Mouse (Mus musculus) embryonic facial prominence, embryonic 15.5 days (tissue): ENCODE measurements around the gene Crx. TPM values are rescaled to one million over a fixed set of nuclear protein-coding genes. Genes with fewer than 3 reads are reported as not detected.
"Not testable (repeated sequence)": the region's sequence is repeated elsewhere in the genome, so short reads cannot be mapped to it uniquely, and the experiment has no call there.

Source experiments
- ATAC-seq: fragments of 200-750 bp; cut with Nextera tagmentation; 2 replicates; pipeline ENCODE4 v1.8.0; 2017; ENCODE audit warnings: low read depth, moderate TSS enrichment; ENCODE audit not compliant: insufficient number of reproducible peaks, low FRiP score, low TSS enrichment
- H3K27ac ChIP-seq: fragments of 300-500 bp; sonication (generic); replicated peaks from 2 replicates; pipeline ENCODE4 v1.5.1; 2015; ENCODE audit warnings: mild to moderate bottlenecking, inconsistent platforms
- H3K27me3 ChIP-seq: fragments of 300-500 bp; sonication (generic); 2 replicates; pipeline ENCODE4 v1.6.1; 2015; ENCODE audit warnings: inconsistent platforms
- H3K36me3 ChIP-seq: fragments of 300-500 bp; sonication (generic); 2 replicates; pipeline ENCODE4 v1.6.1; 2015; ENCODE audit warnings: mild to moderate bottlenecking, inconsistent platforms
- H3K4me1 ChIP-seq: fragments of 300-500 bp; sonication (generic); 2 replicates; pipeline ENCODE4 v1.6.1; 2015; ENCODE audit warnings: inconsistent platforms
- H3K4me2 ChIP-seq: fragments of 300-500 bp; sonication (generic); replicated peaks from 2 replicates; pipeline ENCODE4 v1.6.1; 2015; ENCODE audit warnings: mild to moderate bottlenecking, inconsistent platforms
- H3K4me3 ChIP-seq: fragments of 300-500 bp; sonication (generic); replicated peaks from 2 replicates; pipeline ENCODE4 v1.5.1; 2015; ENCODE audit warnings: mild to moderate bottlenecking, inconsistent platforms
- H3K9ac ChIP-seq: fragments of 300-500 bp; sonication (generic); 2 replicates; pipeline ENCODE4 v1.6.1; 2015; ENCODE audit warnings: inconsistent platforms
- H3K9me3 ChIP-seq: fragments of 300-500 bp; sonication (generic); replicated peaks from 2 replicates; pipeline ENCODE4 v1.6.1; 2016; ENCODE audit warnings: inconsistent platforms
- WGBS: fragments of 180-500 bp; shearing (Covaris S2); methylation state at CpG from one replicate; pipeline ENCODE4 v1.1.7; 2015; 5-methylcytosine and 5-hydroxymethylcytosine counted together
- polyA plus RNA-seq: library from polyadenylated mRNA; unstranded; fragments of >200 nt; fragmentation: Nextera tagmentation; extraction: Ambion mirVana; gene quantifications from 2 replicates; pipeline ENCODE4 v1.2.1, GENCODE M21; 2015

The Crx gene
- 0.07 TPM in 1 of 2 replicates, not detected in the other for polyA plus RNA-seq

- no peaks in the 10 kb centered on the region for H3K27me3 ChIP-seq
- no peaks in the 10 kb centered on the region for H3K9me3 ChIP-seq
- no peak within 1 kb of the TSS for H3K4me2 ChIP-seq
- H3K27ac ChIP-seq: no peak within 1 kb of the TSS
- H3K9ac ChIP-seq: no peak within 1 kb of the TSS
- 43% methylated on average over 4 of the region's 4 CpGs for WGBS
- H3K4me1 ChIP-seq: no peaks in the 10 kb centered on the region
- no peaks in the 10 kb centered on the region for H3K36me3 ChIP-seq
- no peak for ATAC-seq
- H3K4me3 ChIP-seq: no peak within 1 kb of the TSS
Observed at GRCm38 (mm10) chr7:15879756-15880155, at the start of gene Crx. Gene Crx (minus strand): TSS chr7:15879968.

DNA sequence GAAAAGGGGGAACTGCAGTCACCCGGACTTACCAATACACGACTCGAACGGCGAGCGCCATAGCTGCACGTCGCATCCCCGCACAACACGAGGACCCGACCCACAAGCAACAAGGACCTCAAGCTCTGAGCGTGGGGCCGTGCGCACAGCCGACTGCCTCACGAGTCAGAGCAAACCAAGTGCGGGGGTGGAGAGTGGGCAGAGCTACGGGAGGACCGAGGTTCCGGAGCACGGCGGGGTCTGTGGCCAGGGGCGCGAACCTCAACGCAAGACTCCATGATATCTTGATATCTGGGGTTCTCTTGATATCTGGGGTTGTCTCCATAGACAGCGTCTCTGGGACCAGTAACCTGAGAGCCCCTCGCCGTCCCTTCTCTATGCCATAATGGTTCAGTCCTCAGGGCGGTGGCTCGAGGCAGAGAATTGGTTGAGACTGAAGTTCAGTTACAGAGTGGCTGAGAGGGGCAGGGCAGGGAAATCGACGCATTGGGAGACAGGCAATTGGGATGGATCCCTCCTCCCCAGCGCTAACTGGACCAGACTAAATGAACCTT, 42.5 kb upstream of the Crx start, which contains the start of gene Selenow:
Gene Selenow, minus strand, starts transcription at position 183 of the 554 bp plus-strand sequence.
- peak within 1 kb of the TSS; percentile 81 for H3K4me2 ChIP-seq
- ATAC-seq: peak; percentile 92
- peak within 1 kb of the TSS; percentile 86 for H3K9ac ChIP-seq
- no peaks in the 10 kb centered on the region for H3K27me3 ChIP-seq
- peak within 1 kb of the TSS; percentile 94 for H3K27ac ChIP-seq
- peaks cover 20% of the 10 kb centered on the region for H3K4me1 ChIP-seq
- WGBS: under 1% methylated on average over 33 of the region's 33 CpGs
- H3K4me3 ChIP-seq: peak within 1 kb of the TSS; percentile 80
- no peaks in the 10 kb centered on the region for H3K9me3 ChIP-seq
- peaks cover 26% of the 10 kb centered on the region for H3K36me3 ChIP-seq

DNA sequence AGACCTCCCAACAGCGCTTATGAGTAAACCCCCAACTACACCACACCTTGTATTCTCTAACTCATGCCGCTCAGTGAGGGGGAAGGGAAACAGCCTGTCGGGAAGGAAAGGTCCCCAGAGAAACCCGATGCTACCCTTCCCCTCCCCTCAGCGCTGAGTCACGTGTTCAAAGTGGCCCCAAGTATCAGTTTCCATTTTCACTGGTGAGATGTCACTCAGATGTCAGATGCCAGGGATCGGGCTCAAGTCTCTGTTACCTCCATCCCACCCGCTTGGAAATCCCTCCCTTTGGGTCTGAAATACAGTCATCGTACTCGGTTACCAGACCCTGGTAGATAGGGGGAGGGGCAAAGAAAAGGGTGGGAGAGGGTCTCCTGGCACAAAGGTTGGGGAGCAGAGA, 42.0 kb upstream of the Crx start:
- Histone ChIP-seq H3K27ac (peak overlapping the region; percentile 94), H3K4me2 (peak overlapping the region; percentile 81), H3K36me3 (peaks cover 31% of the 10 kb centered on the region), H3K4me1 (peaks cover 20% of the 10 kb centered on the region), H3K4me3 (peak overlapping the region; percentile 80), H3K27me3 (no peaks in the 10 kb centered on the region), H3K9ac (peak overlapping the region; percentile 86), H3K9me3 (no peaks in the 10 kb centered on the region)
- under 1% methylated on average over 10 of the region's 10 CpGs for WGBS
- peak; percentile 51 for ATAC-seq

GRCm38 (mm10) chr7:15920645-15921190, 41.0 kb upstream of the Crx start:
- peak overlapping the region; percentile 86 for H3K9ac ChIP-seq
- ATAC-seq: no peak
- WGBS: 83% methylated on average over 6 of the region's 6 CpGs

DNA sequence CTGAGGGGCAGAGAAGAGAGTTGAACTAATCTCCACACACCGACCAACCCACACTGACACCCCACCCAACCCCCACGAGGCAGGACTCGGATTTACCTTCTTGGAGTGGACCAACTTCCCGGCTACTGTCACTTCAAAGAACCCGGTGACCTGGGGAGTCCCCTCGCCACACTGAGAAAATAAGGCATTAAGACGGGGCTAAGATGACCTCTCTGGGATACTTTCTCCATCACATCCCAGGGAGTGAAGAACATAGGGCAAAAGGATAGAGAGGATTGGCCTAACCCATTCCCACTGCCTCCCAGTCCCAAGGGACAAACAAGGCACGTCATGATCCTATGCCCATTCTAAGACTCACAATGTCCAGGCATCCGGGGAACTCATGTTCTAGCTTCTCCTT, 40.2 kb upstream of the Crx start:
- Histone ChIP-seq H3K4me1 (peaks cover 20% of the 10 kb centered on the region), H3K4me3 (no peak overlapping the region), H3K27me3 (no peaks in the 10 kb centered on the region), H3K27ac (no peak overlapping the region), H3K36me3 (peaks cover 35% of the 10 kb centered on the region), H3K9me3 (no peaks in the 10 kb centered on the region), H3K9ac (no peak overlapping the region), H3K4me2 (peak overlapping the region; percentile 81; the same call in 1 of the 2 replicates)
- no peak for ATAC-seq
- WGBS: 93% methylated on average over 9 of the region's 9 CpGs

More at GRCm38 (mm10) chr7:15920645-15921190, 41.0 kb upstream of the Crx start:
- Histone ChIP-seq H3K36me3 (peaks cover 35% of the 10 kb centered on the region), H3K27me3 (no peaks in the 10 kb centered on the region), H3K27ac (no peak overlapping the region), H3K9me3 (no peaks in the 10 kb centered on the region), H3K4me1 (peaks cover 20% of the 10 kb centered on the region), H3K4me2 (peak overlapping the region; percentile 81), H3K4me3 (peak overlapping the region; percentile 80)

- no peak for ATAC-seq
- no peaks in the 10 kb centered on the region for H3K9me3 ChIP-seq
- no peak overlapping the region for H3K4me3 ChIP-seq
- H3K9ac ChIP-seq: no peak overlapping the region
- no peak overlapping the region for H3K27ac ChIP-seq
- H3K27me3 ChIP-seq: no peaks in the 10 kb centered on the region
- peaks cover 20% of the 10 kb centered on the region for H3K4me1 ChIP-seq
- peaks cover 35% of the 10 kb centered on the region for H3K36me3 ChIP-seq
- no peak overlapping the region for H3K4me2 ChIP-seq
Observed at GRCm38 (mm10) chr7:15918371-15918770, 38.6 kb upstream of the Crx start.

- 73% methylated on average over 4 of the region's 4 CpGs for WGBS
- peaks cover 35% of the 10 kb centered on the region for H3K36me3 ChIP-seq
- H3K4me1 ChIP-seq: peaks cover 13% of the 10 kb centered on the region
- no peak overlapping the region for H3K4me2 ChIP-seq
- no peaks in the 10 kb centered on the region for H3K27me3 ChIP-seq
- H3K9ac ChIP-seq: no peak overlapping the region
- no peak for ATAC-seq
- no peaks in the 10 kb centered on the region for H3K9me3 ChIP-seq
- no peak overlapping the region for H3K27ac ChIP-seq
- no peak overlapping the region for H3K4me3 ChIP-seq
Observed at GRCm38 (mm10) chr7:15916996-15917395, 37.2 kb upstream of the Crx start.

- no peak overlapping the region for H3K27ac ChIP-seq
Observed at GRCm38 (mm10) chr7:15916134-15916723, 36.5 kb upstream of the Crx start.

DNA sequence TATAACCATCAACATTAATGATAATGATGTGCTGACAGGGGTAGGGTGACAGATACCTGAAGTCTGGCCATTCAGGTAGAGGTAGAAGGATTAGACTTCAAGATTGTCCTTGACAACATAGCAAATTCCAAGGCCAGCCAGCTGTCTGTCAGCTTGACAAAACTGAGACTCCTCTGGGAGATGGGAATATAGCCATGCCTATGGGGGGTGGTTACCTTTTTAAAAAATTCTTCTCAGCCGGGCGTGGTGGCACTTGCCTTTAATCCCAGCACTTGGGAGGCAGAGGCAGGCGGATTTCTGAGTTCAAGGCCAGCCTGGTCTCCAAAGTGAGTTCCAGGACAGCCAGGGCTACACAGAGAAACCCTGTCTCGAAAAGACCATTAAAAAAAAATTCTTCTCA, 35.9 kb upstream of the Crx start:
- not testable (repeated sequence) for H3K4me1 ChIP-seq, H3K27ac ChIP-seq, ATAC-seq, H3K27me3 ChIP-seq, H3K9me3 ChIP-seq, H3K4me3 ChIP-seq, H3K9ac ChIP-seq, H3K4me2 ChIP-seq
- peaks cover 35% of the 10 kb centered on the region for H3K36me3 ChIP-seq
- WGBS: 81% methylated on average over 4 of the region's 4 CpGs

More at GRCm38 (mm10) chr7:15916134-15916723, 36.5 kb upstream of the Crx start:
- Histone ChIP-seq H3K9ac (no peak overlapping the region), H3K4me2 (no peak overlapping the region), H3K36me3 (peaks cover 35% of the 10 kb centered on the region), H3K27me3 (no peaks in the 10 kb centered on the region), H3K4me3 (no peak overlapping the region), H3K4me1 (peaks cover 13% of the 10 kb centered on the region), H3K9me3 (no peaks in the 10 kb centered on the region)
- WGBS: 83% methylated on average over 3 of the region's 3 CpGs
- ATAC-seq: no peak

DNA sequence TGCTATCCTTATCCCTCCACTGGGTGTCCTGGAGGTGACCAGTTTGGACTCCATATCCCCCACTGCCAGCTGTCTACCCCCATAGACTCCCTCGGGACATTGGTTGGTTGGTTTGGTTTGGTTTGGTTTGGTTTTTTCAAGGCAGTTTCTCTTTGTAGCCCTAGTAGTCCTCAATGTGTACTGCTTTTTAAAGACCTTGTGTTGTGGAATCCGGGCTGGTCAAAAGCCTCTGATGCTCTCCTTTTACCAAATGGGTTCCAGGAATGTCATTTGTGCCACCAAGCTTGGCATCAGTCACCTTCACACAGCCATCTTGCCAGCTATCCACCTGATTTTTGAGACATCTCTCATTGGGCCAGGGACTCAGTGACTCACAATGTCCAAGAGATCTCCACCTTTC, 35.0 kb upstream of the Crx start:
- ATAC-seq: no peak
- no peak overlapping the region for H3K4me2 ChIP-seq
- no peak overlapping the region for H3K4me3 ChIP-seq
- H3K4me1 ChIP-seq: no peaks in the 10 kb centered on the region; the same call in 1 of the 2 replicates
- no peak overlapping the region for H3K9ac ChIP-seq
- H3K9me3 ChIP-seq: no peaks in the 10 kb centered on the region
- H3K36me3 ChIP-seq: peaks cover 27% of the 10 kb centered on the region
- H3K27ac ChIP-seq: no peak overlapping the region
- H3K27me3 ChIP-seq: no peaks in the 10 kb centered on the region
- 89% methylated on average over 2 of the region's 2 CpGs for WGBS

DNA sequence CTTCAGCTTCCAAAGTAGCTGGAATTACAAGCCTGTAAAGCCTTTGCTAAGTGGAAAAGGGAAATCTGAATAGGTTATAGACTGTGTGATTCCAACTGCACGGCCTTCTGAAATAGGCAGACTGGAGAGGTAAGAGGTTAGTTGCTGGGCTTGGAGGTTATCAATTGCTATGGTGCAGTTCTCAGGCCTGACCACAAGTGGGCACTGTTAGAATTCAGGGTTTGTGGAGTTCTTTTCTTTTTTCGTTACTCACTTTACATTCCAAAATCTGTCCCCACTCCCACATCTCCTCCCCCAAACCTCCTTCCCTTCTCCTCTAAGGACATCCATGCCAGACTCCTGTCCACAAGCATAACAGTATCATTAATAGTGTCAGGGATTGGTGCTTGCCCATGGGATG, 34.5 kb upstream of the Crx start:
- Histone ChIP-seq H3K4me2 (no peak overlapping the region), H3K9ac (no peak overlapping the region), H3K27me3 (no peaks in the 10 kb centered on the region), H3K27ac (no peak overlapping the region), H3K4me3 (no peak overlapping the region), H3K9me3 (no peaks in the 10 kb centered on the region), H3K4me1 (no peaks in the 10 kb centered on the region), H3K36me3 (peaks cover 22% of the 10 kb centered on the region)
- 30% methylated on average over 2 of the region's 2 CpGs for WGBS
- no peak for ATAC-seq
